Mouse (Mus musculus): ENCODE results near the gene Abcb1b.
A peak's percentile ranks its signal among the peaks of the same experiment; 100 is the strongest.
"Not testable (repeated sequence)": the region's sequence is repeated elsewhere in the genome, so short reads cannot be mapped to it uniquely, and the experiment has no call there.

Gene Abcb1b

DNA sequence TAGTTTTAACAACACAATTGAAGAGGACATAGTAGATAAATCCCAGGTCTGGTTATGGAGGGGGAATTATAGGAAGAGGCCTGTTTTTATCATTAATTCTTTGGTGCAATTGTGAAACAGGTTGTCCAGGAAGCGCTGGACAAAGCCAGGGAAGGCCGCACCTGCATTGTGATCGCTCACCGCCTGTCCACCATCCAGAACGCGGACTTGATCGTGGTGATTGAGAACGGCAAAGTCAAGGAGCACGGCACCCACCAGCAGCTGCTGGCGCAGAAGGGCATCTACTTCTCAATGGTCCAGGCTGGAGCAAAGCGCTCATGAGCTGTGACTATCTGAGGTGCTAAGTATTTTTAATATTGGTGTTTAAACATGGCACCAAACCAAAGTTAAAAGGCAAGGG, 67.7 kb downstream of the Abcb1b start:
- not testable (repeated sequence) for DNase-seq

DNA sequence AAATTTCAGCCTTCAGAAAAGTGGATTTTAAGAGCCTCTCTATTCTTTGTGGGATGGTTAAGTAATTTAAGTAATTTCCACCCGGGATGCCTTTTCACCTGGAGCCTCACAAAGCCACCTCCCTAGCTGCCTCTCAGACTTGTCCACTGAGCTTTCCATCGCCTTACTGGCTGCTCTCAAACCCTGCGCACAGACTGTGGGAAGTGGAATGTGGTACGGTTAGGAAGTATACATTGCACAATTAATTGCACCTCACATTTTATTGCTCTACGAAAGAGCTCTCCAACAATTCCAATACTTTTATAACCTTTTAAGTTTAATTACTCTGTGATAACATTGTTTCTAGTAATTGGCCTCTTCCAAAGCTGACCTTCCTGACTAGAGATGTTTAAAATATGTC, 68.4 kb downstream of the Abcb1b start:
- no peak for DNase-seq

DNA sequence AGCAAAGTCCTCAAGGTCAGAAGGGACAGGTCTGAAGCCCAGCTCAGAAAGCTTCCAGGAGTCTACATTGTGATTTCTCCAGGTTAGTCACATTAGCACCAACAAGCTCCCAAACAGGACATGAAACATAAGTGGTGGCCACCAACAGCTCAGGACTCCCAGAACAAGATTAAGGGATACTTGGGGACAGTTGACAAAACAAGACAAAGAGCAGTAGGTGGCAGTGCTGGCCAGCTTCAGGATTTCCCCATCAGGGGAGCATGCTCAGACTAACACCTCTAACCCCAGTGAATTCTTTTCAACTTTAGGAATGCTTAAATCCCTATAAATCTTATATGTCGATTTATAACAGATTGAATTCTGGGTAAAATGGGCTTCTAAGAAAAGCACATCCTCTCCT, 70.1 kb downstream of the Abcb1b start:
- DNase-seq = peak; percentile 31

DNA sequence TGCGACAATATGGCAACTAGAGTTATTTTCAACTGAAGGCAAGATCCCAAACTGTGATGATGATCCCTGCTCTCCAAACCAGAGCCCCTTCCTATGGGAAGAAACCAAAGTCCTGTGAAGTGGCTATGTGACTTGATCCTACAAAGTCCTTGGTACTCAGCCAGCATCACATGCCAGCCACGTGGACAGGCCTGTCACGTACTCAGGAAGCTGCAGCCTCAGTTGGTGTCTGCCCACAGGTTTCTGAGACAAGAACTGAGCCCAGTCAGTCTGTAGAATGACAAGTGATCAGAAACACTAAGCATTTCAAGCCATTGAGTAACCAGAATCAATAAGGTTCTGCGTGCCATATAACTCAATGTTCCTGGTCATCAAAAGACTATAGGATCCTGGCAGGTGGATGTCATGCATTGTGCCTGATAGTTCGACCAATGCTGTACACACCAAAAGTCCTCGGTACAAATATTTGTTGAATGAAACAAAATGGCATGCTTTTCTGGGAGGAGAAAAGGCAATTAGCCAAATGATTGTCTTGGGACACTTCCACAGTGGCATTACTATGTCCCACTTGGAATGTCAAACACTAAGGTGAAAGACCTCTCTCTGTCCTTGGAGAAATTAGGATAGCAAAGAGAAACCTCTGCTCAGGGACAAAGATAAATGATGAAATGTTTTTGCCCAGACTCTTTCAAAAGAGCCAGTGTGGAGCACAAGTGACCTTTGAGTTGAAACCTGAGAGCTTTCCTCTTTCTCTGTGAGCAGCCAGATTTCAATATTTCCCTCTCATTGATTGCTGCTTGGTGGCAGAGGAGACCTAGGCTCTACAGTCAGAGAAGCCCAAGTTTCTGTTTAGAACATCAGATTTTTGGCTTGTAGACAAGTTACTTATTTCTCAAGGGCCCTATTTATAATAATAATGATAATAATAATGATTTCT, 75.3 kb downstream of the Abcb1b start:
- no peak for DNase-seq

DNA sequence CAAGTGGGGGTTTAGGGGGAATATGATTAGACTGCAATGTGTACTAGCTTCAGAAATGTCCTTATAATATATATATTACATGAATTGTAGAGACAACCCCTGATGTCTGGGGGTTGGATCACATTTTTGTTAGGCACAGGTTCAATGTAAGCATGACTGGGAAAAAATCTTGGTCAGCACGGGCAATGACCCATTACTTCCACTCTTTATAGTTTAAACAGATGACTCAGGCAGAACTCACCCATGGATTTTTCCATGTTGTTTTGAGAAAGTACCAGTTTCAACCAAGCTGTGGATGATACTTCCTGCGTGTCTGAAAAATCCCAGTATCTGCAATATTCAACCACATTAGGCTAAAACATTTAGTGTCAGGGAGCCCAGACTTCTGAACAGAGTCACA, 79.1 kb downstream of the Abcb1b start:
- DNase-seq = no peak

DNA sequence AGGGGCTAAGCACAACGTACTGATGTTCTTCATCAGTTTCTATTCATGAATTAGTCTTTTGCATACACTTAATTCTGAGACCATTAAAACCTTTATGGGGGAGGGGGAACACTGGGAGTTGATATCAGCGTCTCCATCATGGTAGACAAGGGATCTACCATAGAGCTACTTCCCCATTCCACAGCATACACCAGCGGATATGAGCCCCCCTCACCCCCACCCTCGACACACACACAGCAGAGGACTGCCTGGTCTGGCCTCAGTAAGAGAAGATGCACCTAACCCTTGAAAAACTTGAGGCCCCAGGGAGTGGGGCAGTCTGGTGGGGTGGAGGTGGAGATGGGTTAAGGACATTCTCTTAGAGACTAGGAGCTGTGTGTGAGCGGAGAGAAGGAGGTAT, 79.9 kb downstream of the Abcb1b start:
- no peak for DNase-seq

DNA sequence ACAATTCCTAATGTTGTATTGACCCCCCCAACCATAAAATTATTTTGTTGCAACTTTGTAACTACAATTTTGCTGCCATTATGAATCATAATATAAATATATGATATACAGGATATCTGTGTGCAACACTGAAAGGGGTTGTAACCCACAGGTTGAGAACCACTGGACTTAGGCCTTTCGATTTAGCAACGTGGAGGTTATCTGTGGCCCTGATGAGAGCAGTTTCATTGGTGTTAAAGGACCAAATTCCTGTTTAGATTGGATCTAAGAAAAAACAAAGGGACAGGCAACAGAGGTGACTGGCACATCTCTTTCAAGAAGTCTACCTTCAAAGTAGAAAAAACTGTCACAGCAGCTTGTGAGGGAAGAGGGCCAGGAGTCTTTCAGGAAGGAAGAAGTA, 87.9 kb downstream of the Abcb1b start:
- no peak for DNase-seq

DNA sequence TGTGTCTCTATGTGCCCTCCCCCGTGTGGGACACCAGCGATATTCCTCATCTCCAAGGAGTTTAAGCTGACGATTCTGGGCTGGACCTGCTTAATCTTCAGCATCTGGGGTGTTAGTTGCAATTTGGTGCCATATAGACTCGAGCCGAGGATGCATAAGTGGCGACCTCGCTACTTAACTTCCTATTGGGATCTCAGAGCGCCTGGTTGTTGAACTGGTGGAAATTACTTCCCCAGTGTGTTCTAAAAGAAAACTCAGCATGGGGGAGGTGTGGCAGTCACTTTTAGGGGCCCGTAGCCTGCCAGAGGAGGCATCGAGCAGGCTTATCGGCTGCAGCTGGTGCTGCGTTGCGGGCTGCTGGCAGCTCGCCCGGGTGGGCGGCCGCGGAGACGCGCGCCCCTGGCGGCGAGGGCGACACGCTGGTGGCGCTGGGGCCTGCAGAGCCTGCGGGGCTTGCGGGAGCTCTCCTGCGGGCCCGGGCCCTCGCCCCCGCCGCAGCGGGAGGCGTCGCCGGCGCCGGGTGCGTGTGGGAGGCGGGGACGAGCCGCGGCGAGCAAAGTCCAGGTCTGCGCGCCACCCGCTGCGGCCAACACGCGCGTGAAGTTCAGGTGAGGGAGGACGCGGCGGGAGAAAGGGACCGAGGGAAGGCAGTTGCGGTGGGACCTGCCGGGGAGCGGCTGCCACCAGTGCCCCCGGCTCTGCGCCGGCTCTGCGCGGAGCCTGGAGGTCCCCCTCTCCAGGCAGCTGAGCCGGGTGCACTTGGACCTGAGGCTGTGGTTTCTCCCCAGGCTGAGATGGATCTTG, 95.6 kb downstream of the Abcb1b start, which contains the start of gene Abcb4:
TSS of gene Abcb4 (plus strand) at position 418 of the 804 bp plus-strand sequence.
- DNase-seq = peak; percentile 83

DNA sequence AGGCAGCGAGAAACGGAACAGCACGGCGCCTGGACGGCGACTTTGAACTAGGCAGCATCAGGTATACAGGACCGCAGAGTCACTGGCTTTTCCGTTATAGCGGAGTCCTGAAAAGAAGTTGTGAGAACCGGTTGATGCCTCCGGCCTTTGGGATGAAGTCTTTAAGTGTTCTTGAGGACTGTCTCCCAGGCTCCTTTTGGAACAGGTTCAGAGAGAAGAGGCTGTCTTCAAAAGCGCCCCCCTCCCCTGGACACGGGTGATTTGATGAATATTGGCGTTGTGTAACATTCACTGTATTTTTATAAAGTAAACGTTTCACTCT, 96.1 kb downstream of the Abcb1b start:
- DNase-seq = no peak

DNA sequence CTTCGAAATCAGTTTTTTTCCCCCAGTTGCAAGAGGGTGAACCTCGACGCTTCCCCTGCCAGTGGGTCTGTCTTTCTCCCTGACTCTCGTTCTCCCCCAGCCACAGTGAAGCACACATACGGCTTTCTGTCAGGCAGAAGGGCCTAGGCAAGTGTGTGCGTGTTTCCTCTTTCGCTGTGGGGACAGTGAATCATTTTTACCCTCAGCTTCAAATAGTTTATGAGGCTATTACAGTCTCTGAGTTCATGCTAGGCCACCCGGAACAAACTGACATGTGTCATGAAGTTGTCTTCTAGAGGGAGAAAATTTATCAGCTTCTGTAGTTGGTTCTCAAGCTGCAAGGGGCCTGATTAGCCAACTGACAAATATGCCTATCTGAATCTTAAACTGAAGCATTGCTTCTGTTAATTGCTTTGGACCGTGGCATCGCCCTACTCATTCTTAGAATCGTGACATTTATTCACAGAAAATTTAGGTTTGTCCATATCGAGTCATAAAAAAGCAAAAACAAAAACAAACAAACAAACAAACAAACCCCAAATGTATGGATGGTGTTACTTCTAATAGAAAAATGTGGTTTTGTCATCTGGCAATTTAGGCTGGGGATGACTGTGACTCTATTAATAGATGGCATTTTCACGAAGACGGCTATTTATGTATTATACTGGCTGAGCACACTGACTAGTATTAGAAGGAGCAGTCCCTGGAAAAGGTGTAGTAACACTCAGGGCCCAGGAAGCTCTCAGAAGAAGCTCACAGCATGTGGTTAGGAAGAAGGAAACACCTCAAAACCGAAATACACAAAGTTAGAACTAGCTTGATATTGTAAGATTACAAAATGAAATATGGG, 96.9 kb downstream of the Abcb1b start:
- DNase-seq = peak; percentile 17

DNA sequence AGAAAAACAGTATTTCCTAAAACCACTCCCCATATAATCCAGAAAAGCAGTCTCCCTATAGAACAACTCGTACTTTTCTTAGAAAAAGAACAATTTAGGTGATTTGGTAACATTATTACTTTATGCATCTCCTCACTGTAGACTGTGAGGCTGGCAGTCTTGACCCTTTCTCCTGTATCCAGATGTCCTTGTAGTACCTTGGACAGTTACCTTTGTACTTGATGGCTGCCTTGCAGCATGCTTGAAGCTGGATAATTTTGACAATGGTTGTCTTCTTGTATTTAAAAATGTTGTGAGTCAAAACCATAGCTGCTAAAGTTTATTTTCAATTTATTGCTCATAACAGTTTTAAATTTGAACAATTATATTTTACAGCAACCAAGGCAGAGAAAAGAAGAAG, 98.3 kb downstream of the Abcb1b start:
- no peak for DNase-seq

DNA sequence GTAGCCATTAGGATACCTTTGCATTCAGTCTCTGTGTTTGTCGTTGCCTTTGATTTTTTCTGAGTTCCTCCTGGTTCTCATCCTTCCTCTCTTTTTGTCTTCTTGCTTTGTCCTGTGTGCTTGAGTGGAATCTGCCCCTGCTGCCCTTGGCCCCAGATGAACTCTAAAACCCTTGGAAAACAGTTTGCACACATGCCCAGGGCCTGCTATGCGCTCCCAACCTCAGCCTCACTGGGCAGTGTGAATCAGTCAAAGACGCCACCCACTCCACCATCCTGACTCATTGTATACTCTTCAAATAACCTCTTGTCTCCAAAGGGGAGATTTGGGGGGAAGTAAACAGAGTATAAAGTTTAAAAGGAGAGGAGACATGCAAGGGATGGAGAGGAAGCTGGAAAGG, 100.3 kb downstream of the Abcb1b start:
- DNase-seq = no peak

DNA sequence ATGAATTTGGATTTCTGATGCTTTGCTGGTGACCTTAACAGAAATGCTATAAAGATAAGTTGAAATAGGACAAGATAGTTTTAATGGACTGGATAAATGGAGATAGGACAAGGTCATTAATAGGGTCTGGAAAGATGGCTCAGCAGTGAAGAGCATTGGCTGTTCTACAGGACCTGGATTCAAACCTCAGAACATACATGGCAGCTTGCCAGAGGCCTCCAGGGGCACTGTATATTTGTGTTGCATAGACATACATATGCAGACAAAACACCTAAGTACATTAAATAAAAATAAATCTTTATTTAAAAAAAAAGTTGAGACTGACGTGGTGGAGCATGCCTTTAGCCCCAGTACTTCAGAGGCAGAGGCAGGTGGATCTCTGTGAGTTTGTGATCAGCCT, 103.1 kb downstream of the Abcb1b start:
- DNase-seq = no peak

DNA sequence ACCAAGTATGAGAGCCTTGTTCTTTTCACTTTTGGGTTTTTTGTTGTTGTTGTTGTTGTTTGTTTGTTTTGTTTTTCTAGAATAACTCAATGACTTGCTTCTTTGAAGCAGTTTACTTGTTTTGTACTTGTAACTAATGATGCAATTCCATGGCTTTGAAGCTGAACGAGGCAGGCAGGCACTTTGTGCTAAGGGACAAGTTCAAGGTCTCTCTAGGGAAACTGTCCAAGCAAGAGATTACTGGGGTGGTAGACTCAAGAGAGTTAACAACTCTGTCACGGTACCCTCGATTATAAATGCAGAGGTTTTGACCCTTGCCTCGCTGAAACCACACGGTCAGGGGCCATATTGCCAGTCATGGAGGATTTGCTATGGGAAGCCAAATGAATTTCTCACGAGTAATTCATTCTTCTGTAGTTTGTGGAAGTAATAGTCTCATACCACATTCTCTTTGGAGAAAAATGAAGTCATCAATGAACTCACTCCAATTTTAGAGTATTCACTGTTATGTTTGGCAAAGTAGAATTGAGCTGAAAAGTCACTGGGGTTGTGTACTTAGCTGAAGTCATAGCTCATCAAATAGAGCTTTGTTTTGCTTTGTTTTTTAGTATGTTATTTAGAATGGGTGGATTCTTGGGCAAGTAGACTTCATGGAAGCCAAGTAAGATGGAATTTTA, 104.3 kb downstream of the Abcb1b start:
- DNase-seq = no peak

DNA sequence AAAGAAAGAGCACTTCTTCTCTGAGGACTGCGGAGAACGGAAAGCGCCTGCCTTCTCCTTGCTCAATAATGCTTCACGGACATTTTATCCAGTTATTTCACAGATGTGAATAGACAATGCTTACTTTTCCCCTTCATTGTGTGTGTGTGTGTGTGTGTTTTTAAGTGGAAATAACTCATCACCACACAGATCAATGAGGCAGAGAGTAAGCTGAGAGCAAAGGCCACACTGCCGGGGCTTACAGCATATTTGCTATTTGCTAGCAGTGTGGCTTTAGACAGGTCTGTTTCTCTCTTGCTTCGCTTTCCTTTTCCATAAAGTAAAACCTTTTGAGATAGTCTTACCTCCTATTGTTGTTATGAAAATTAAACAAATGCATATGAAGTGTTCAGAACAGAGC, 106.6 kb downstream of the Abcb1b start:
- no peak for DNase-seq

DNA sequence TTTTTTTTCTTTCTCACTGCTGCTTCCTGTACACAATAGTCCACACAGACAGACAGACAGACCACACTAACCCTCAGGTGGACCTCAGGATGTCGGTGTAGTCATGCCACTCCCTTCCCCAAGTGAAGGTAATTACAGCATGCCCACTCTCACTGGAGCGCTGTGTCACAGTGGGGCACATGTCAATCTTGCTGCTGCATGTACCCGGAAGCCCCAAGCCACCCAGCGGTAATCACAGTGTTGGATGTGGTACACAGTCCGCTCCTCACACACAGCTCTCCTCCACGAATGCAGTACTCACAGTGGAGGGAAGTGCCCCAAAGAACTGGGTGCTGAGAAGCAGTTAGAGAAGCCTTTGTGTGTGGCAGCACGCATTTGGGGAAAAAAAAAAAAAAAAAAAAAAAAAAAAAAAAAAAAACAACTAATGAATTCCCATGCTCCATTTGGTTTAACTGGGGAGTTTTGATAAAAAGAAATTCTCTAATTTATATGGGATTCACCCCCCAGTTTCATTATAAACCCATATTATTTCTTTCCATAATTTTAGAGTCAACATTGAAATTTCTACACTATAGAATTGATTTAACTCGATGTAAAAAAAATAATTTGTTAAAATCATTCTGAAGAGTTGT, 113.7 kb downstream of the Abcb1b start:
- peak; percentile 63 for DNase-seq

Data from thymus, postnatal 4 days (tissue).